Mouse (Mus musculus): ENCODE measurements around the gene Chrm1. TPM values are rescaled to one million over a fixed set of nuclear protein-coding genes. Genes with fewer than 3 reads are reported as not detected.

The Chrm1 gene
- under 1 TPM; 0.11 to 0.16 TPM for total RNA-seq (2021)
- long read RNA-seq, experiment 1: 0 reads
- long read RNA-seq, experiment 2: 0 reads

- no peak for DNase-seq
Measured at GRCm38 (mm10) chr19:8663360-8663839, at the start of gene Chrm1. Gene Chrm1 (plus strand): TSS chr19:8663789.

- no peak for DNase-seq
Measured at GRCm38 (mm10) chr19:8614343-8614742, 49.2 kb upstream of the Chrm1 start.

- no peak for DNase-seq
Measured at GRCm38 (mm10) chr19:8616314-8616713, 47.3 kb upstream of the Chrm1 start.

GRCm38 (mm10) chr19:8617904-8618303 is 45.7 kb upstream of the Chrm1 start, which contains the start of gene Slc22a6:
Gene Slc22a6 (plus strand): TSS chr19:8618039.
- no peak for DNase-seq

- DNase-seq: no peak
Measured at GRCm38 (mm10) chr19:8621098-8621497, 42.5 kb upstream of the Chrm1 start.

- no peak for DNase-seq
Measured at GRCm38 (mm10) chr19:8630249-8630648, 33.3 kb upstream of the Chrm1 start.

GRCm38 (mm10) chr19:8630826-8631225 is 32.8 kb upstream of the Chrm1 start:
- no peak for DNase-seq

GRCm38 (mm10) chr19:8632029-8632428 is 31.6 kb upstream of the Chrm1 start:
- DNase-seq: no peak

- no peak for DNase-seq
Measured at GRCm38 (mm10) chr19:8642086-8642485, 21.5 kb upstream of the Chrm1 start.

- no peak for DNase-seq
Measured at GRCm38 (mm10) chr19:8646393-8646792, 17.2 kb upstream of the Chrm1 start.

GRCm38 (mm10) chr19:8655833-8656232 is 7.8 kb upstream of the Chrm1 start:
- DNase-seq: no peak

GRCm38 (mm10) chr19:8656341-8656740 is 7.2 kb upstream of the Chrm1 start:
- DNase-seq: no peak

GRCm38 (mm10) chr19:8661821-8662307 is 1.7 kb upstream of the Chrm1 start:
- no peak for DNase-seq

GRCm38 (mm10) chr19:8662337-8662736 is 1.3 kb upstream of the Chrm1 start:
- peak; percentile 43 for DNase-seq

GRCm38 (mm10) chr19:8663911-8664421 is 377 bp downstream of the Chrm1 start:
- no peak for DNase-seq

GRCm38 (mm10) chr19:8664859-8665258 is 1.3 kb downstream of the Chrm1 start:
- no peak for DNase-seq

- DNase-seq: no peak
Measured at GRCm38 (mm10) chr19:8665746-8666145, 2.2 kb downstream of the Chrm1 start.

- no peak for DNase-seq
Measured at GRCm38 (mm10) chr19:8672859-8673258, 9.3 kb downstream of the Chrm1 start.

GRCm38 (mm10) chr19:8673336-8674063 is 9.9 kb downstream of the Chrm1 start:
- DNase-seq: no peak

GRCm38 (mm10) chr19:8679031-8679779 is 15.6 kb downstream of the Chrm1 start:
- no peak for DNase-seq

- DNase-seq: no peak
Measured at GRCm38 (mm10) chr19:8681633-8682362, 18.2 kb downstream of the Chrm1 start.

- peak; percentile 67 for DNase-seq
Measured at GRCm38 (mm10) chr19:8682996-8683395, 19.4 kb downstream of the Chrm1 start.
